Mouse (Mus musculus) heart, adult 2 months (tissue): Measurements from ENCODE around the gene Cenpx. TPM values are rescaled to one million over a fixed set of nuclear protein-coding genes. Genes with fewer than 3 reads are reported as not detected.

ENCODE experiments used
- DNase-seq, 2 experiments: peaks; one replicate each; pipeline ENCODE4 v3.0.0; 2021
- H3K27ac ChIP-seq: fragments of 200-600 bp; 2 replicates; pipeline ENCODE4 v1.8.1; 2022
- H3K27me3 ChIP-seq: fragments of 200-500 bp; 2 replicates; pipeline ENCODE4 v1.6.1; 2012; ENCODE audit warnings: mild to moderate bottlenecking, low read length, inconsistent platforms, mixed read lengths; ENCODE audit not compliant: control insufficient read depth, insufficient read depth
- H3K36me3 ChIP-seq: fragments of 200-500 bp; 2 replicates; pipeline ENCODE4 v1.6.1; 2012; ENCODE audit warnings: low read length, inconsistent platforms; ENCODE audit not compliant: control insufficient read depth, insufficient read depth
- H3K4me1 ChIP-seq: fragments of 200-500 bp; 2 replicates; pipeline ENCODE4 v1.6.1; 2011; ENCODE audit warnings: low read length; ENCODE audit not compliant: control insufficient read depth, insufficient read depth
- H3K4me3 ChIP-seq: fragments of 200-600 bp; 2 replicates; pipeline ENCODE4 v1.8.1; 2022
- H3K79me2 ChIP-seq: fragments of 200-500 bp; replicated peaks from 2 replicates; pipeline ENCODE4 v1.6.1; 2012; ENCODE audit warnings: mild to moderate bottlenecking, inconsistent platforms, low read length, moderate library complexity, mixed read lengths; ENCODE audit not compliant: control insufficient read depth, insufficient read depth
- H3K9ac ChIP-seq: fragments of 200-500 bp; 2 replicates; pipeline ENCODE4 v1.6.1; 2012; ENCODE audit warnings: low read depth, mild to moderate bottlenecking, control low read depth, inconsistent platforms, low read length, mixed read lengths
- CTCF ChIP-seq: fragments of 200-600 bp; IDR thresholded peaks from 2 replicates; pipeline ENCODE4 v1.8.1; 2022; ENCODE audit warnings: antibody characterized with exemption, mild to moderate bottlenecking, moderate library complexity
- EP300 ChIP-seq: fragments of 200-500 bp; IDR thresholded peaks from 2 replicates; pipeline ENCODE4 v1.6.1; 2011; ENCODE audit warnings: low read depth, low read length, control low read depth; ENCODE audit not compliant: insufficient read depth
- POLR2A ChIP-seq: fragments of 200-500 bp; IDR thresholded peaks from 2 replicates; pipeline ENCODE4 v1.6.1; 2011; ENCODE audit warnings: mild to moderate bottlenecking, low read depth, low read length, control low read depth; ENCODE audit not compliant: insufficient read depth
- WGBS: fragments of 180-500 bp; shearing (Covaris S2); methylation state at CpG from one replicate; pipeline ENCODE4 v1.1.7; 2018; 5-methylcytosine and 5-hydroxymethylcytosine counted together
- intact Hi-C: fragments of 180-260 bp; cut with DNase I; formaldehyde crosslinking; loops from one replicate; pipeline ENCODE4 v1.15.1; 2025
- polyA plus RNA-seq: library from polyadenylated mRNA; depleted of rRNA; stranded (reverse); fragments of >200 nt; gene quantifications from 2 replicates; pipeline ENCODE4 v1.2.3, GENCODE M21; 2012
- total RNA-seq, 2 experiments: library from RNA; stranded (reverse); gene quantifications; 2 replicates each; pipeline ENCODE4 v1.2.3; 2021

The Cenpx gene
- total and polyA plus RNA-seq, 3 experiments = 26.4 to 53.0 (median 34.2) TPM

GRCm38 (mm10) chr11:120715131-120715530 lies 1.6 kb upstream of the Cenpx start:
- no peak for DNase-seq
- intact Hi-C loops = no loop called here
- Histone ChIP-seq H3K36me3 (no peaks in the 10 kb centered on the region), H3K27ac (no peak overlapping the region), H3K4me1 (peaks cover 5% of the 10 kb centered on the region; the same call in 1 of the 2 replicates), H3K79me2 (no peaks in the 10 kb centered on the region), H3K4me3 (no peak overlapping the region), H3K9ac (no peak overlapping the region), H3K27me3 (no peaks in the 10 kb centered on the region)
- no peak for TF ChIP-seq POLR2A
- no peak for TF ChIP-seq CTCF
- 88% methylated on average over 9 of the region's 9 CpGs for WGBS

GRCm38 (mm10) chr11:120714546-120714945 lies 1.0 kb upstream of the Cenpx start:
- Histone ChIP-seq H3K79me2 (no peaks in the 10 kb centered on the region), H3K4me3 (peak overlapping the region; percentile 65), H3K36me3 (no peaks in the 10 kb centered on the region), H3K9ac (no peak overlapping the region), H3K27me3 (no peaks in the 10 kb centered on the region), H3K4me1 (peaks cover 5% of the 10 kb centered on the region; the same call in 1 of the 2 replicates), H3K27ac (no peak overlapping the region)
- no peak for TF ChIP-seq CTCF
- no peak for TF ChIP-seq EP300
- no peak for TF ChIP-seq POLR2A
- intact Hi-C loops = loop anchor here (5.0 kb wide), 1 partner anchor 132 kb away; the partner anchor contains the start of gene Arhgdia
- DNase-seq = no peak
- 39% methylated on average over 10 of the region's 10 CpGs for WGBS

GRCm38 (mm10) chr11:120712771-120713568 lies 568 bp downstream of the Cenpx start:
- peak; percentile 58 to 76 for DNase-seq
- no peak for TF ChIP-seq EP300
- peak; percentile 79 for TF ChIP-seq CTCF
- intact Hi-C loops = loop anchor here (1.0 to 5.0 kb wide), 5 partner anchors 54 to 224 kb away; partner anchors contain the start of genes Arhgdia and Sirt7
- H3K9ac ChIP-seq = peak overlapping the region; percentile 58
- H3K27ac ChIP-seq = peak overlapping the region; percentile 76
- 1% methylated on average over 38 of the region's 38 CpGs for WGBS
- H3K79me2 ChIP-seq = no peaks in the 10 kb centered on the region
- no peaks in the 10 kb centered on the region for H3K27me3 ChIP-seq
- H3K4me1 ChIP-seq = peaks cover 5% of the 10 kb centered on the region; the same call in 1 of the 2 replicates
- H3K36me3 ChIP-seq = no peaks in the 10 kb centered on the region
- peak overlapping the region; percentile 65 for H3K4me3 ChIP-seq

- H3K79me2 ChIP-seq = no peaks in the 10 kb centered on the region
- H3K9ac ChIP-seq = no peak overlapping the region
- no peak overlapping the region for H3K27ac ChIP-seq
- intact Hi-C loops = loop anchor here (1.0 to 5.0 kb wide), 5 partner anchors 53 to 223 kb away; partner anchors contain the start of genes Arhgdia and Sirt7
- DNase-seq = no peak
- H3K4me1 ChIP-seq = peaks cover 5% of the 10 kb centered on the region; the same call in 1 of the 2 replicates
- no peaks in the 10 kb centered on the region for H3K36me3 ChIP-seq
- 69% methylated on average over 8 of the region's 8 CpGs for WGBS
- TF ChIP-seq EP300 (no peak), CTCF (no peak), POLR2A (no peak)
- no peak overlapping the region for H3K4me3 ChIP-seq
- H3K27me3 ChIP-seq = no peaks in the 10 kb centered on the region
Measured at GRCm38 (mm10) chr11:120711980-120712604, 1.4 kb downstream of the Cenpx start.

DNA sequence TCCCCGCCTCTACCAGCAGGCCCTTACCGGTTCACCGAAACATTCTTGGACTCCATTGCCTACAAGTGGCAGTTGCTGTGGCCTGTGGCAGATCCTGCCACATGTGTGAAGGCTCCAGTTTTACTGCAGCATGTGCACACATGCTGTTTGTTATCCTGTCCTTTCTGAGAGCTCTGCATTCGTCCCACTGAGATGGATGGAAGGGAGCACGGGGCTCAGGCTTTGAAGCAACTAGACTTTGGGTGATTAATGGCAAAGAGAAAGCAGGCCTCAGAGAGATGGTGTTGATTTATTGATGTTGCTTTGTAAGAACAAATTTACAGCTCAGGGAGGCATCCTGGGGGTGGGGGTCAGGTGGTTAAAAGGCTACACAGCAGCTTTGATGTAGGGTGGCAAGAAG lies 2.9 kb downstream of the Cenpx start:
- no peak overlapping the region for H3K27ac ChIP-seq
- H3K79me2 ChIP-seq = no peaks in the 10 kb centered on the region
- H3K36me3 ChIP-seq = no peaks in the 10 kb centered on the region
- TF ChIP-seq CTCF = no peak
- no peak for TF ChIP-seq EP300
- no peak for TF ChIP-seq POLR2A
- H3K4me1 ChIP-seq = peaks cover 5% of the 10 kb centered on the region; the same call in 1 of the 2 replicates
- WGBS = 90% methylated on average over 5 of the region's 5 CpGs
- H3K9ac ChIP-seq = no peak overlapping the region
- no peak for DNase-seq
- intact Hi-C loops = loop anchor here (5.0 kb wide), 1 partner anchor 128 kb away; the partner anchor contains the start of gene Arhgdia
- H3K4me3 ChIP-seq = no peak overlapping the region
- no peaks in the 10 kb centered on the region for H3K27me3 ChIP-seq
